Mouse (Mus musculus) mouse embryonic stem cell (cell line): ENCODE data around the gene Saxo1.

Source experiments
- in situ Hi-C, 2 experiments: fragments of 300-500 bp; cut with MboI; formaldehyde crosslinking; loops; 1 replicate in 1 of 2; 3 replicates in 1 of 2; pipeline ENCODE4 v1.14.3; 2019 to 2020; ENCODE audit warnings: low sequenced_read_pairs in 2 of 2, low pct_unique_long_range_greater_than_20kb in 1 of 2, mixed read lengths in 1 of 2; ENCODE audit not compliant: unreplicated experiment in 1 of 2

Saxo1 gene

GRCm38 (mm10) chr4:86558228-86558627, at the start of gene Saxo1:
Saxo1 (minus strand) TSS chr4:86558328.
- in situ Hi-C loops = loop anchor here in 1 of 2 experiments (10.0 kb wide), 1 partner anchor 733 kb away; no protein-coding TSS in a partner anchor

DNA sequence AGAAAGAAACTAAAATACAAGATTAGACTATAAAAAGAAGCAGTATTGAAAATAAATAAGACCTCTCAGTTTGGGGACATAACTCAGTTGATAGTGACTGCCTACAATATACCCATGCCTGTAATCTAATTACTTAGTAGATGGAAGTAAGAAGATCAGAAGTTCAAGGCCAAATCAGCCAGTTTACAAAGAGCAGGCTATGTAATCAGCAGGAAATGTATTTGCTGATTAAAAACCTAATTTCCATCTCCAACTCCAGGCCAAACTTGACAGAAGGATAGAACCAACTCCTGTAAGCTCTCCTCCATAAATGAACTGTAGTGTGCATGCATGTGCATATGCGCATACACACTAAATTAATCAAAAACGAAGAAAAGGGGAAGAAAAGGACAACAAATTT, 33.2 kb upstream of the Saxo1 start:
- in situ Hi-C loops = no loop called here

- in situ Hi-C loops = no loop called here
Observed at GRCm38 (mm10) chr4:86588236-86588635, 30.1 kb upstream of the Saxo1 start.

DNA sequence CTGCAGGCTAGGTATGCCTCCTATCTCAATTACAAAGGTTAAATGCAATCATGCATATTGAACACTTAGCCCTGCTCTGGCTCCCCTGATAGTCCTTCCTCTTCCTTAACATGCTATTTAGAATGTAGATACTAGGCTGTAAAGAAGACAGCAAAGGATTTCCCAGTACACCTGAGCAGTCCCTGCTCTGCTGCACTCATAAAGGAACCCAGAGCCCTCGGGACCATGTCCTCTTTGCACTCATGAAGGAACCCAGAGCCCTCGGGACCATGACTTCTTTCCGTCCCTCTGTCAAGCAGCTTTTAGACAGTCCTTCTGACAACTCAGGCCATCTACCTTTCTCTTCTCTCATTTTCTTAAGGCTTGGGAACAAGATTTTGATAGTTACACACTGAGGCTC, 22.5 kb upstream of the Saxo1 start:
- in situ Hi-C loops = no loop called here

DNA sequence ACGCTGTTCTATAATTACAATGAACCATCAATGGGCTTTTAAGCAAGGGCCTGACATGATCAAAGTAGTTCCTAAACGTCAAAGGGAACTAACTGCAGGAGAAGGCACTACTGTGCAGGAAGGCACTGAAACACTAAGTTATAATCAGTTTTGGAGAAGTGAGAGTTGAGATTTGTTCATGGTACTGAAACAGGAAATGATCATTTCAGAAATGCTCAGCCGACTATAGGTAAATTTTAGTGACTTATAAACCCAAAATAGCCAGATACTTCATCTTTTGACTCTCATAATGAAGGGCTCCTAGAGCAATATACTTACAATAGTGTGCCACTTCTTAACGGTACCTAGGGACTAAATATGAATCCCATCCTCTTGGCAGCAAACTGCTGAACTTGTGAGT, 21.9 kb upstream of the Saxo1 start:
- in situ Hi-C loops = no loop called here

- in situ Hi-C loops = no loop called here
Observed at GRCm38 (mm10) chr4:86576630-86577225, 18.6 kb upstream of the Saxo1 start.

DNA sequence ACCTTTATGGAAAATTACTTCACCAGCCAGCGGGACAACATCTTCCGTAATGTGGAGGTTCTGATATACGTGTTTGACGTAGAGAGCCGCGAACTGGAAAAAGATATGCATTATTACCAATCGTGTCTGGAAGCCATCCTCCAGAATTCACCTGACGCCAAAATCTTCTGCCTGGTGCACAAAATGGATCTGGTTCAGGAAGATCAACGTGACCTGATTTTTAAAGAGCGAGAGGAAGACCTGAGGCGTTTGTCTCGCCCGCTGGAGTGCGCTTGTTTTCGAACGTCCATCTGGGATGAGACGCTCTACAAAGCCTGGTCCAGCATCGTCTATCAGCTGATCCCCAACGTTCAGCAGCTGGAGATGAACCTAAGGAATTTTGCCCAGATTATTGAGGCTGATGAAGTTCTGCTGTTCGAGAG, 18.0 kb upstream of the Saxo1 start:
- in situ Hi-C loops = no loop called here

- in situ Hi-C loops = no loop called here
Observed at GRCm38 (mm10) chr4:86575283-86575983, 17.3 kb upstream of the Saxo1 start, which contains the start of gene Rraga. Rraga (plus strand) TSS chr4:86575668.

GRCm38 (mm10) chr4:86574939-86575282, 16.8 kb upstream of the Saxo1 start:
- in situ Hi-C loops = no loop called here

DNA sequence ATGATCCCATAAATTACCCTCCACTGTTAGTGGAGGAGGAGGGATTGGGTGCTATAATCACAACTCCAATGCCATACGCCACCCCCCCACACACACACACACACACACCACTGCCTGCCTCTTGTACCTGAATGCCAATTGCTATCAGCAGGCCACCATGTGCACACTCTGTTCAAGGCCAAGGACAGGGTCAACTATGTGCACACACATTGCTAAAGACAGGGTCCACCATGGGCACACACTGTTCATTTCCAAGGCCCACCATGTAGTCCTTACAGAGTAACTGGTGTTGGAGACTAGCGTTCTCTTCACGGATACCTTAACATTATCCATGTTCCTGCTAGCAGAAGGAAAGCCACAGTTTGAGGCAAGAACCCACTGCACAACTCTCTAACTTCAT, 2.9 kb upstream of the Saxo1 start:
- in situ Hi-C loops = no loop called here

DNA sequence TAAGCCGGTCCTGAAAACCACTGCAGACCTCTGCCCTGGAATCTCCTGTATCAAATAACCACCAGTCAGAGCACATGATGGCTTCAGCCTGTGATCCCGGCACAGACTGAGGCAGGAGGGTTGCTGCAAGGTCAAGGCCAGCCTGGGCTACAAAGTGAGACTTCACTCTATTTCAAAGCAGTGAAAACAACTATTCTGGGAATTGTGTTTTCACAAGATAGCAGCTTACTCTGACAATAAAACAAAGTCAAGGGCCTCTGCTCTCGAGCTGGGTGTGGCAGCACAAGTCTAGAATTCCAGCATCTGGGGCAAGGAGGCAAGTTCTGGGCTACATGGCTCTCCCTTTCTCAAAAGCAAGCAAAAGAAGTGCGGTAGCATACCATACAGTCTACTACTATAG, 878 bp upstream of the Saxo1 start:
- in situ Hi-C loops = loop anchor here in 1 of 2 experiments (10.0 kb wide), 1 partner anchor 734 kb away; no protein-coding TSS in a partner anchor

GRCm38 (mm10) chr4:86557371-86557770, 757 bp downstream of the Saxo1 start:
- in situ Hi-C loops = loop anchor here in 1 of 2 experiments (10.0 kb wide), 1 partner anchor 733 kb away; no protein-coding TSS in a partner anchor

GRCm38 (mm10) chr4:86555035-86555707, 3.0 kb downstream of the Saxo1 start:
- in situ Hi-C loops = loop anchor here in 1 of 2 experiments (10.0 kb wide), 1 partner anchor 730 kb away; no protein-coding TSS in a partner anchor

DNA sequence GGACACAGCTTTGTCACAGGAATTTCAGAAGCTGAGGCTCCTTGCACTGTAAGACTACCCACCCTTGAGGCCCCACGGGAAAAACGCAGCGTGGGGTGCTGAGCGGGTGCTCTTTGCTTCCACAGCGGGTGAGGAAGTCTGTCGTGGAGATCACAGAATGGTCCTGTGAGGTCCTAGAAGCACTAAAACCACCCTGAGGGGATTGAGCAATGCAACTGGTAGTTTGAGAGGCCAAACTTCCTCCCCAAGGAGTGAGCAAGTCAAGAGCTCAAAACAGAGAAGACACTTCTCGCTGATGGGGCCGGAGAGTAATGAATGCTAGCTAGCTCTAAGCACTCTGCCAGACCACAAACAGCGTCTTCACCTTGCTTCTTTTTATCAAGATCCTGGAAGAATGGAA, 9.8 kb downstream of the Saxo1 start:
- in situ Hi-C loops = loop anchor here (10.0 to 25.0 kb wide), 3 partner anchors 711 to 1386 kb away; no protein-coding TSS in a partner anchor

DNA sequence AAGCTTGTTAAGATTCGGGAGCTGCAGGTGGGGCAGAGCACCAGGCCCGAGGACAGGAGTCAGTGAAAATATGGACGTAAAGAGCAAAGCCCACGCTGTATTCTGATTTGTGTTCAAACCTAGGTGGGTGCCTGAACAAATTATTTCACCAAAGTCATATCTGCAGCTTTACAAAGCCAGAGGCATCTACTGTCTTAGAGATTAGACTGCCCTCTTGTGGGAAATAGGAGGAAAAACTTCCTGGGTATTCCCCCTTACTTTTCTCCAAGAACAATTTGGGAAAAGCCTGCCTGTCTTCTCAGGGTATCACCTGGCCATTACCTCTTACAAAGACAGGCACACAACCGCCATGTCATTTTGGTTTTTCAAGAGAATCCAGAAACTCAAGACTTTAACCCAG, 12.5 kb downstream of the Saxo1 start:
- in situ Hi-C loops = loop anchor here (10.0 to 25.0 kb wide), 3 partner anchors 708 to 1383 kb away; no protein-coding TSS in a partner anchor

DNA sequence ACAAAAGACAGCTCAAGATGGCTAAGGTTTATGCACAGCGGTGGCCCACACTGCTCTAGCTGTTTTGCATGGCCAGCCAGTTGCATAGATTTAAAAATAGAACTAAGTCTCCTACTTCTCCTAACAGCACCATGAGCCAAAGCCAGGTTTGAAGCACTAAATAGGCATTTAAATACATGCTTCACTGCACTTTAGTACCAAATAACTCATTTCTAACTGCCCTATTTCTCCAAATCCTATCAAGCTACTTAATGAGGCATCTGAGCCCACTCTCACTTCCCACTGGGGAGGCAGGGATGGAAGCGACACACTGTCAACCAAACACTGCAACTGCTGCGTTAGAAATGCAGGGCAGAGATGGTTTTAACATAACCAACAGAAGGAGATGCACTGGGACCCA, 14.1 kb downstream of the Saxo1 start:
- in situ Hi-C loops = loop anchor here (10.0 to 25.0 kb wide), 3 partner anchors 707 to 1382 kb away; no protein-coding TSS in a partner anchor

DNA sequence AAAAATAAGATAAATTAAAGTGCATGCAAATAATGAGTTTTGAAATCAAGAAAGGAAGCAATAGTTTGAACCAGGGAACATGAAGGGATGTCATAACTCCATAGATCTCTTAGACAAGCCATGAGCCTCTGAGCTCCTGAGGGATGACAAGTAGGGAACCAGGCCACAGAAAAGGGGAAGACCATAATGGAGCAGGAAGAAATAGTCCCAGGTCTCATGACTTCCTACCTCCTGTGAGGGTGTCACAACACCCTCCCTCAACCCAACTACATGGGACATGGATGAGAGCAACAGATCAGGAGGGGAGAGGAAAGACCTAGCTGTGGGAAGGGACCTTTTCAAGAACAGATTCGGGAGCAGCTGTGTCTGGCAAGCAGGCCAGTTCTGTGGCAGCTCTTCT, 16.6 kb downstream of the Saxo1 start:
- in situ Hi-C loops = loop anchor here (10.0 to 25.0 kb wide), 3 partner anchors 704 to 1379 kb away; no protein-coding TSS in a partner anchor

DNA sequence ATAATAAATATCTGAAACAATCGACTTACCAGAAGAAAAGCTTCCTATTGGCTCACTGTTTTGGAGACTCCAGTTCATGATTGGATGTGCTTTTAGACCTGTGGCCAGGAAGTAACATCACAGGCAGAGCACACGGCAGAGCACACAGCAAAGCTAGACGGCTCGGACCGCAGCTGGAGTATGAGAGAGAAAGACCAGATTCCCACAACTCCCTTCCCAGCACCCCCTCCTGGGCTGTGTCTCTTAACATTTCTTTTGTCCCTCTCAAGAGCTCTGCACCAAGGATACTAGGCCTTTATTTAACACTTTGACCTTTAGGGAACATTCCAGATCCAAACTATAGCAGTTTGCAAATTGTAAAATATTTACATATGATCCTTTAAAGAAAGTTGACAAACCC, 19.2 kb downstream of the Saxo1 start:
- in situ Hi-C loops = loop anchor here (25.0 kb wide), 2 partner anchors 702 to 1377 kb away; no protein-coding TSS in a partner anchor

GRCm38 (mm10) chr4:86537972-86538371, 20.2 kb downstream of the Saxo1 start:
- in situ Hi-C loops = loop anchor here (25.0 kb wide), 2 partner anchors 701 to 1376 kb away; no protein-coding TSS in a partner anchor
